Mouse (Mus musculus): ENCODE measurements around the gene D430042O09Rik.

GRCm38 (mm10) chr7:125741271-125741703 lies 33.6 kb downstream of the D430042O09Rik start:
- TF ChIP-seq GATA1 (IDR thresholded peaks at IDR 0.05; ENCODE audit: borderline replicate concordance, low read length) (no peak), FLI1 (IDR thresholded peaks at IDR 0.05; ENCODE audit: low read length) (no peak)
